Mouse (Mus musculus) midbrain, embryonic 10.5 days (tissue): ENCODE data around the gene Slc7a4. TPM values are rescaled to one million over a fixed set of nuclear protein-coding genes. Genes with fewer than 3 reads are reported as not detected.

Experiments
- DNase-seq: peaks from one replicate; pipeline ENCODE4 v3.0.0-alpha.2; 2017; ENCODE audit warnings: low spot score
- H3K27ac ChIP-seq: fragments of 300-500 bp; sonication (generic); replicated peaks from 2 replicates; pipeline ENCODE4 v1.5.1; 2016; ENCODE audit warnings: mild to moderate bottlenecking
- H3K27me3 ChIP-seq: fragments of 300-500 bp; sonication (generic); 2 replicates; pipeline ENCODE4 v1.6.1; 2016; ENCODE audit warnings: low read depth, mild to moderate bottlenecking; ENCODE audit not compliant: poor library complexity, severe bottlenecking
- H3K36me3 ChIP-seq: fragments of 300-500 bp; sonication (generic); 2 replicates; pipeline ENCODE4 v1.6.1; 2016; ENCODE audit warnings: mild to moderate bottlenecking, moderate library complexity
- H3K4me1 ChIP-seq: fragments of 300-500 bp; sonication (generic); 2 replicates; pipeline ENCODE4 v1.6.1; 2016
- H3K4me3 ChIP-seq: fragments of 300-500 bp; sonication (generic); 2 replicates; pipeline ENCODE4 v1.5.1; 2016; ENCODE audit warnings: mild to moderate bottlenecking, moderate library complexity
- H3K9me3 ChIP-seq: fragments of 300-500 bp; sonication (generic); replicated peaks from 2 replicates; pipeline ENCODE4 v1.6.1; 2016; ENCODE audit warnings: mild to moderate bottlenecking
- WGBS: fragments of 180-500 bp; shearing (Covaris S2); methylation state at CpG from one replicate; pipeline ENCODE4 v1.1.7; 2016; 5-methylcytosine and 5-hydroxymethylcytosine counted together
- polyA plus RNA-seq: library from polyadenylated mRNA; unstranded; fragments of >200 nt; fragmentation: Nextera tagmentation; extraction: Ambion mirVana; gene quantifications from 2 replicates; pipeline ENCODE4 v1.2.1, GENCODE M21; 2016

The Slc7a4 gene
- polyA plus RNA-seq, 1 experiment from 2014 or later = 2.6 TPM

DNA sequence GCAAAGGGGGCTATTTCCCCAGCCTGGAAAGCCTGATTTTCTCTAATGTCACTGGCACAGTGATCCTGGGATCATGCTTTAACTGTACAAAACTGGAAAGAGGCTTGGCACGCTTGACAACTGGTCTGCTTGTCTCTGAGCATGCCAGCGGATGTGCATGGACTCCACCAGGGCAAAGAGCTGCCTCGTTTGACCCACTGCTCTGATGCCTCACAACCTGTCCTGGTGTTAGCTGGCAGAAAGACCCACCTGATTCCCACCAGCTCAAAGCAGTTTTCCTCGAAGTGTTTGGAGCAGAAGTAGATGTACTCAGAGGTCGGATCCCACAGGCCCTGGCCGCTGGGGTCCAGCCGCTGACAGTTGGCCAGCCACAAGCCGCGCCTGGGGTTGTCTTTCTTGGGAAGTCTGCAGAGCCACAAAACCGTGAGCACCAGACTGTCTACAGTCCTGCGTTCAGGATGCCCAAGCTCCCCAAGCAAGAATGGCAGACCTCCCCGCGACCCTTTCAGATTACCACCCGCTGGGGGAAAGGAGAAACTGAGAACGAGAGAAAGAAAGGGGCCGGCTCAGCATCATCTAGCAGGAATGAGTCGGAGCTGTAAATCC lies 52.9 kb downstream of the Slc7a4 start:
- peaks cover 40% of the 10 kb centered on the region for H3K36me3 ChIP-seq

DNA sequence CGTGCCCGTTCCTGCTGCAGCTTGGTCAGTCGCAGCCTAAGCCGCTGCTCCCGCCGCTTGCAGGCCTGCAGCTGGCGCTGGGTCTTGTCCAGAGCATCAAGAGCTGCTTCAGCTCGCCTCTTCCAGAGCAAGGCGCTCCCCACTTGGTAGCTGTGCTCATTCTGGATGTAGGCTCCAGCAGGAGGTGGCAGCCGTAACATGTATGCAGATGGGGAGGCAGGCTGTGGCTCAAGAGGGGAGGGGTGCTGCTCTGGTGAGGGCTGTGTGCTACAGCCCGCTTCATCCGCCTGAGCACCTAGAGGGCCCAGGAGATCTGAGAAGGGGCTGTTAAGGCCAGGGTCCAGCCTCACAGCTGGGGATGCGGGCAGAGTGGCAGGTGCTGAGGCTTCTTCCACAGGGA lies 54.7 kb downstream of the Slc7a4 start:
- no peak overlapping the region for H3K27ac ChIP-seq
- DNase-seq = no peak
- H3K4me3 ChIP-seq = 0 out of 2 replicates have a peak overlapping the region, but pooled peaks have one; percentile 8
- H3K27me3 ChIP-seq = no peaks in the 10 kb centered on the region
- no peaks in the 10 kb centered on the region for H3K9me3 ChIP-seq
- peaks cover 24% of the 10 kb centered on the region for H3K4me1 ChIP-seq
- peaks cover 56% of the 10 kb centered on the region for H3K36me3 ChIP-seq
- 90% methylated on average over 13 of the region's 13 CpGs for WGBS

More for the DNA sequence above, 52.9 kb downstream of the Slc7a4 start:
- DNase-seq = peak; percentile 32
- H3K9me3 ChIP-seq = no peaks in the 10 kb centered on the region
- WGBS = 22% methylated on average over 17 of the region's 17 CpGs
- peak overlapping the region; percentile 86 for H3K27ac ChIP-seq
- no peaks in the 10 kb centered on the region for H3K27me3 ChIP-seq
- H3K4me3 ChIP-seq = peak overlapping the region; percentile 71
- peaks cover 24% of the 10 kb centered on the region for H3K4me1 ChIP-seq

DNA sequence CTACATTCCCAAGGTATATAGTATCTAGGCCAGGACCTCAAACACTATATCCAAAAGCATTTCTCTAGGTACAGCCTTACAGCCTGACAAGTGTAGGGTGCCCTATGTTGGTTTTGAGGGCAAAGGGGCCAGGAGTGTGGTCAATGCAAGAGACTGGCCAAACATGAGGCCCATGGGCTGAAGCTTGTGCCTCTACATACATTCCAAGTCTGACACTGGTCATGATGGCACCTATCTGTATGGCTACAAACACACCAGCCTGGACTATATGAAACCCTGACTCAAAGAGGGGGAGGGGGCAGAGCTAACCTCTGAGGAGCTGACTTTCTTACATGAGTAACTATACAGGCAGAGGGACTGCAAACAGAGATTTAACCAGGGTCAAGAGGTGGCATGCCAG lies 55.4 kb downstream of the Slc7a4 start:
- H3K4me3 ChIP-seq = no peak overlapping the region
- no peak overlapping the region for H3K27ac ChIP-seq
- no peaks in the 10 kb centered on the region for H3K9me3 ChIP-seq
- no peaks in the 10 kb centered on the region for H3K27me3 ChIP-seq
- H3K4me1 ChIP-seq = peaks cover 24% of the 10 kb centered on the region
- no peak for DNase-seq
- H3K36me3 ChIP-seq = peaks cover 63% of the 10 kb centered on the region

DNA sequence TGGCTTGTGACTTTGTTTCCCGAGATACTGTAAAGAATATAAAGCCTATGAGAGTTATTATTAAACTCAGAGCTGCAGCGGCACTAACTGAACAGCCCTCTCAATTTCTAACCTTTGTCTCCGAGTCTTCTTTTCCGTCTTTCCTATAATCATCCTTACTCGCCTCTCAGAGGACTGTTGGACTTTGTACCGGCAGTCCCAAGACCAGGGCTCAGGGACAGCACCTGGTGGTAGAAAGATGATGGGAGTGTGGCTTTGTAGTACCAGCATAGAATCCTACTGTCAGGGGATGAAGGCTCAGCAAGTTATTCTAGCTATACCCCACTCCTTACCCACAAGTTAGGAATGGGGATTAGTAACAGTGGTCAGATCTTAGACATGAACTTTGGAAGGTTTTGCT lies 56.8 kb downstream of the Slc7a4 start:
- no peaks in the 10 kb centered on the region for H3K27me3 ChIP-seq
- H3K27ac ChIP-seq = no peak overlapping the region
- H3K4me3 ChIP-seq = no peak overlapping the region
- H3K36me3 ChIP-seq = peaks cover 77% of the 10 kb centered on the region
- peaks cover 13% of the 10 kb centered on the region for H3K4me1 ChIP-seq
- no peak for DNase-seq
- WGBS = 91% methylated on average over 6 of the region's 6 CpGs
- no peaks in the 10 kb centered on the region for H3K9me3 ChIP-seq

DNA sequence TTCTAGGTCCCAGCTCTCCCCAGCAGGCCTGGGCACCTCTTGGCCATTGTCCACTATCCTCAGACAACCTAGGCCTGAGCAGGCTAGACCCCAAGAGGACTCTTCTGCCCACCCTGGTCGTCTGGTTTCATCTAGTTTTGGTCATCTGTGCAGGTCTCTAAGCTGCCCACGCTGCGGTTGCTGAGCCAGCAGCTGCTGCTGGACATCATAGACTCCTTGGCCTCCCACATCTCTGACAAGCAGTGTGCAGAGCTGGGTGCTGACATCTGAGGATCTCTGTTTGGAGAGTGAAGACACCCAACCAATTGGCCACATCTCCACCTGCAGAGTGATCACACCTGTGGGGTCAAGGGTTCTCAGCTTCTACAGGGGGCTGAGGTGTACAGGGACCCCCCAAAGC lies 57.5 kb downstream of the Slc7a4 start:
- WGBS = 87% methylated on average over 3 of the region's 3 CpGs
- H3K27me3 ChIP-seq = no peaks in the 10 kb centered on the region

DNA sequence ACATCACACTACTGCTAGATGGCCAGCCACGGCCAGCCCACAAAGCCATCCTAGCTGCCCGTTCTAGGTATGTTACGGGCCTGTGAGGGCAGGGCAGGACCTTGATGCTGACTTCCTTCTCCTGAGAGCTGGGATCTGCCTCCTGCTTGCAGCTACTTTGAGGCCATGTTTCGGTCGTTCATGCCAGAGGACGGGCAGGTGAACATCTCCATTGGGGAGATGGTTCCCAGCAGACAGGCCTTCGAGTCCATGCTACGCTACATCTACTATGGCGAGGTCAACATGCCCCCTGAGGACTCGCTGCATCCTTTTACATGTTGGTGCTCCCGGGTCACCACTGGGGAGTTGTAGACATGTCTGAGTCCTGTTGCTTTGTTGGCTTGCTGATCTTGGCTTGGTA lies 58.9 kb downstream of the Slc7a4 start:
- Histone ChIP-seq H3K4me3 (no peak overlapping the region), H3K9me3 (no peaks in the 10 kb centered on the region), H3K27ac (no peak overlapping the region), H3K36me3 (peaks cover 97% of the 10 kb centered on the region), H3K27me3 (no peaks in the 10 kb centered on the region), H3K4me1 (no peaks in the 10 kb centered on the region)
- 91% methylated on average over 11 of the region's 11 CpGs for WGBS
- DNase-seq = no peak

More for the DNA sequence above, 57.5 kb downstream of the Slc7a4 start:
- H3K36me3 ChIP-seq = peaks cover 84% of the 10 kb centered on the region
- H3K27ac ChIP-seq = no peak overlapping the region
- H3K9me3 ChIP-seq = no peaks in the 10 kb centered on the region
- H3K4me1 ChIP-seq = peaks cover 13% of the 10 kb centered on the region
- H3K4me3 ChIP-seq = no peak overlapping the region
- DNase-seq = no peak

Other genes starting within 250 kb of the Slc7a4 start
- 11.3 and 13.7 TPM in 2 replicates for gene Snap29, start 177.2 kb downstream of the Slc7a4 start, polyA plus RNA-seq
- 34.3 and 43.9 TPM in 2 replicates for gene Pi4ka, start 176.9 kb downstream of the Slc7a4 start, polyA plus RNA-seq
- gene Crkl, start 131.2 kb downstream of the Slc7a4 start, polyA plus RNA-seq = 69.2 and 71.6 TPM in 2 replicates
- 2.6 and 3.5 TPM in 2 replicates for gene Aifm3, start 93.6 kb downstream of the Slc7a4 start, polyA plus RNA-seq
- 87.3 and 101 TPM in 2 replicates for gene Lztr1, start 74.5 kb downstream of the Slc7a4 start, polyA plus RNA-seq
- gene Thap7, start 52.1 kb downstream of the Slc7a4 start, polyA plus RNA-seq = 52.0 and 56.9 TPM in 2 replicates
- 0.17 and 0.27 TPM in 2 replicates for gene Lrrc74b, start 22.0 kb downstream of the Slc7a4 start, polyA plus RNA-seq
- 0.62 and 0.75 TPM in 2 replicates for gene P2rx6, start 21.3 kb downstream of the Slc7a4 start, polyA plus RNA-seq
- 47.3 and 52.2 TPM in 2 replicates for gene Smpd4, start 36.1 kb upstream of the Slc7a4 start, polyA plus RNA-seq
- 6.4 and 8.1 TPM in 2 replicates for gene Ccdc74a, start 63.3 kb upstream of the Slc7a4 start, polyA plus RNA-seq
- 45.2 and 47.8 TPM in 2 replicates for gene Med15, start 149.7 kb upstream of the Slc7a4 start, polyA plus RNA-seq
- gene Klhl22, start 176.4 kb upstream of the Slc7a4 start, polyA plus RNA-seq = 52.6 and 57.4 TPM in 2 replicates
- gene Scarf2, start 214.1 kb upstream of the Slc7a4 start, polyA plus RNA-seq = 4.1 TPM in 2 replicates
- gene B830017H08Rik, start 249.9 kb upstream of the Slc7a4 start, polyA plus RNA-seq = 0.21 TPM in 1 of 2 replicates, not detected in the other